Mouse (Mus musculus): Measurements from ENCODE around the gene Ahrr.

Gene Ahrr

GRCm38 (mm10) chr13:74245214-74245898 is 46.8 kb downstream of the Ahrr start:
- peak; percentile 84 to 92 for DNase-seq (ENCODE audit: inconsistent age in 2 of 2, low spot score in 1 of 2)

GRCm38 (mm10) chr13:74237574-74237973 is 54.6 kb downstream of the Ahrr start:
- DNase-seq (ENCODE audit: inconsistent age in 2 of 2, low spot score in 1 of 2), result no peak

DNA sequence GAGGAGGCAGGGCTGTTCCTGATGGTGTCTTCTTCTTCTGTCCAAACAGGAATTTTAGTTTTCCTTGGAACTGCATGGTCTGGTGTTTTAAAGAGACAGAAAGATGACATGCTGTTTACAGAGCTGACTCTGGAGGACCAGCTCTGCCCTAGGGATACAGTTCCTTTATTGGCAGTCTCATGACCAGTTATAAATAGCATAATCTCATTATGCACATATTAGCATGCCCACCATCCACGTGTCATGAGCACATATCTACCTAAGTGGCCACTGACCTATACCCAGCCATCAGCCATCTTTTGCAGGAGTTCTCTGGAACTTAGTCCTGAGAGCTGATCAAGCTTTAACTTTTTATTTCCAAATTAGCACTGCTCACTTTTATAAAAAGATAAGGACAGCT is 71.5 kb downstream of the Ahrr start:
- no peak for DNase-seq (ENCODE audit: inconsistent age in 2 of 2, low spot score in 1 of 2)

- DNase-seq (ENCODE audit: inconsistent age in 2 of 2, low spot score in 1 of 2), result peak; percentile 82 to 87
These were observed 73.7 kb downstream of the Ahrr start for GRCm38 (mm10) chr13:74218441-74218840.

- no peak for DNase-seq (ENCODE audit: inconsistent age in 2 of 2, low spot score in 1 of 2)
These were observed 83.2 kb downstream of the Ahrr start for GRCm38 (mm10) chr13:74208986-74209345.

GRCm38 (mm10) chr13:74208317-74208985 is 83.7 kb downstream of the Ahrr start, which contains the start of gene Exoc3:
Exoc3 (minus strand) TSS chr13:74208732.
- DNase-seq (ENCODE audit: inconsistent age in 2 of 2, low spot score in 1 of 2), result peak; percentile 95 to 98

- no peak for DNase-seq (ENCODE audit: inconsistent age in 2 of 2, low spot score in 1 of 2)
These were observed 95.7 kb downstream of the Ahrr start for GRCm38 (mm10) chr13:74196451-74196850.

DNA sequence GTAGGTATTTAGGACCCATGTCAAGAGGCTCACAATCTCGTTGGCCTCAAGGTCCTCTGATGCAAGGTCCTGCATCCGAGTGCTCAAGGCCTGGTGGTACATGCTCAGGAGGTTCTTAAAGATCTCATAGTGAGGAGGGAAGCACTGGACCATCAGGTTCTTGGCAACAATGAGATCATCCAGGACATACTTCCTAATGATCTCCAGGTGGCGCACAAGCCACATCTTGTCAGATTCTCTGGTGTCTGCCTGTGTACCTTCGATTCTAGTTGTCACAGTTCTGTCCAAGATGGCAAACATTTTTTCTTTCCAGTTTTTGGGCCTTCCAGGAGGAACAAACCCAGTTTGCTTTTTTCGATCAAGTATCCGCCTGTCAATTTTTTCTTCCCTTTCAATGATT is 99.5 kb downstream of the Ahrr start:
- peak; percentile 31 to 71 for DNase-seq (ENCODE audit: inconsistent age in 2 of 2, low spot score in 1 of 2)

GRCm38 (mm10) chr13:74183011-74183695 is 109.0 kb downstream of the Ahrr start:
- DNase-seq (ENCODE audit: inconsistent age in 2 of 2, low spot score in 1 of 2), result peak; percentile 33 to 77

GRCm38 (mm10) chr13:74172036-74172435 is 120.1 kb downstream of the Ahrr start:
- DNase-seq (ENCODE audit: inconsistent age in 2 of 2, low spot score in 1 of 2), result no peak

DNA sequence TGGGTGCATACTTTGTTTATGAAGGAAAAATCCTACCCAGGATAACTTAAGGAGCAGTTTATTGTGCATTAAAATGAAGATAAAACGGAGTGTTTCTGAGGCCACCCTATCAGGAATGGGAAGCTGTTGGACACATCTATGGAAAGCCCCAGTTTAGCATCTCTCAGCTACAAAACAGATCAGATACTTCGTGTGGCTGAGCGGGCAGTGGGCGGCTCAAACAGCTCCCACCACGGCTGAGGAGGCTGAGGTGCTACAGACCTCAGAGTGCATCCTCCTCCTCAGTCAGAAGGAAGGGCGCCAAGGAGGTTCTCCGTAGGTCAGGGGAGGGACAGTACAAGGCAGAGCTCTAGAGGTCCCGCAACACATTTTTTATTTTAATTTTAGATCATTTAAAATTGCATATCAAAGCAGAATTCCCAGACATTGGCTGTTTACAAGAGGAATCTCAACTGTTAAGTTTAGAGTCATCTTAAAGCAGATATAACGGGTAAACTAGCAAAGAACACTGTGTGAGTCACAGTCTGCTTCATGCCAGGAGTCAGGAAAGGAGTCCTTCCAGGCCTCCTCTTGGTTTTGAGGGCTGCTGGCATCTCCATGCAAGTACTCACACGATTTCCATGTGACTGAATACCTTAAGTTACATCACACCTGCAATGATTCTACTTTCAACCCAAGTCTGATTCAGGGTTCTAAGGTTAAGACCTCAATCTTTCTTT is 122.5 kb downstream of the Ahrr start:
- DNase-seq (ENCODE audit: inconsistent age in 2 of 2, low spot score in 1 of 2), result no peak

GRCm38 (mm10) chr13:74167492-74167891 is 124.6 kb downstream of the Ahrr start:
- DNase-seq (ENCODE audit: inconsistent age in 2 of 2, low spot score in 1 of 2), result peak; percentile 22 to 57

GRCm38 (mm10) chr13:74167057-74167413 is 125.1 kb downstream of the Ahrr start:
- no peak for DNase-seq (ENCODE audit: inconsistent age in 2 of 2, low spot score in 1 of 2)

DNA sequence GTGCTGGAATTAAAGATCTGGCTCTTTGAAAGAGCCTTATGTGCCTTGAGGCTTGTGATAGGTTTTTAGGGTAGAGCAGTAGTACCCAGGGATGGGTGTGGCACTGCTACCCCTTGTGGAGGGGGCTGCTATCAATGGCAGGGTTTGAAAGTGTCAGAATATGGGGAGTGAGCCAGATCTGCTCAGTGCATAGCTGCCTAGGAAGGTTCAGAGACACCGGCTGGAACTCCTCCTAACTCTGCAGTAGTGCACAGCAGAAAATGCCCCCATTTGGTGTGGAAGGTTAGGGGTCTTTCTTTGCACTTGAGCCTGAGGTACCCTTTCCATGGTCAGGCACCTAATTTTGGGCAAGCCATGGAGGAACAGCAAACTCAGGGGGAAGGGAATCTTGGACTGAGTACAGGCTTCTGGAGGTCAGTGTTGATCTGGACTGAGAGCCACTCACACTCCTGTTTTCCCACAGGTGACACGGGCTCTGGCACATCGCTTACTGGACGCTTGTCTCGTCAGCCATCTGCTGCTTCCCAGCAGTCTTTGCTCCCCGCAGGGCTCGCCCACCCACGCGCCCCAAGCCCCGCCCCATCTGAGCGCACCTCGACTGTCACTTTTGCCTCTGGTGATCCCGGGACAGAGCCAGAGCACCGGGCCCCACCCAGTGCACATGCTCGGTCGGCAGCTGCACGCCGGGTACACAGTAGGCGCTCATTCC is 125.6 kb downstream of the Ahrr start:
- DNase-seq (ENCODE audit: inconsistent age in 2 of 2, low spot score in 1 of 2), result peak; percentile 66 to 81

Data from adrenal gland, adult (tissue).